Mouse (Mus musculus) hindbrain, embryonic 14.5 days (tissue): ENCODE data around the gene Ccr7. TPM values are rescaled to one million over a fixed set of nuclear protein-coding genes. Genes with fewer than 3 reads are reported as not detected.

Experiments used
- polyA plus RNA-seq: library from polyadenylated mRNA; unstranded; fragments of >200 nt; fragmentation: Nextera tagmentation; extraction: Ambion mirVana; gene quantifications from 2 replicates; pipeline ENCODE4 v1.2.1, GENCODE M21; 2014

The Ccr7 gene
- polyA plus RNA-seq, 1 experiment from 2014 or later = not detected

Other genes with a start within 250 kb of the Ccr7 start
- gene Cdc6, start 247.3 kb downstream of the Ccr7 start, polyA plus RNA-seq = 4.3 and 5.2 TPM in 2 replicates
- gene Rara, start 227.3 kb downstream of the Ccr7 start, polyA plus RNA-seq = 18.4 and 18.7 TPM in 2 replicates
- 0.60 and 1.4 TPM in 2 replicates for gene Gjd3, start 172.1 kb downstream of the Ccr7 start, polyA plus RNA-seq
- 34.2 and 42.4 TPM in 2 replicates for gene Top2a, start 130.9 kb downstream of the Ccr7 start, polyA plus RNA-seq
- 127 and 142 TPM in 2 replicates for gene Igfbp4, start 113.8 kb downstream of the Ccr7 start, polyA plus RNA-seq
- gene Tns4, start 65.8 kb downstream of the Ccr7 start, polyA plus RNA-seq = 0.20 TPM in 1 of 2 replicates, not detected in the other
- 131 and 136 TPM in 2 replicates for gene Smarce1, start 75.9 kb upstream of the Ccr7 start, polyA plus RNA-seq
- gene Krt222, start 89.0 kb upstream of the Ccr7 start, polyA plus RNA-seq = 7.3 and 9.3 TPM in 2 replicates
- not detected in 2 replicates for gene Krt24, start 130.2 kb upstream of the Ccr7 start, polyA plus RNA-seq
- gene Krt25, start 167.9 kb upstream of the Ccr7 start, polyA plus RNA-seq = 0.75 and 0.81 TPM in 2 replicates
- 0.26 TPM in 1 of 2 replicates, not detected in the other for gene Krt26, start 182.9 kb upstream of the Ccr7 start, polyA plus RNA-seq
- 0.13 TPM in 1 of 2 replicates, not detected in the other for gene Krt27, start 196.0 kb upstream of the Ccr7 start, polyA plus RNA-seq
- gene Krt28, start 219.8 kb upstream of the Ccr7 start, polyA plus RNA-seq = 0.38 and 0.59 TPM in 2 replicates
- 31.7 and 39.9 TPM in 2 replicates for gene Krt10, start 234.3 kb upstream of the Ccr7 start, polyA plus RNA-seq